Mouse (Mus musculus) liver, embryonic 14.5 days (tissue): ENCODE measurements around the gene Mtln. TPM values are rescaled to one million over a fixed set of nuclear protein-coding genes. Genes with fewer than 3 reads are reported as not detected.

Experiments used
- ATAC-seq: fragments of 200-750 bp; cut with Nextera tagmentation; 2 replicates; pipeline ENCODE4 v1.8.0; 2017; ENCODE audit warnings: moderate number of reproducible peaks, mild to moderate bottlenecking, moderate library complexity; ENCODE audit not compliant: insufficient read depth
- DNase-seq, 3 experiments: peaks; one replicate each; pipeline ENCODE4 v3.0.0-alpha.2; 2012 to 2013; ENCODE audit warnings: low read depth in 3 of 3, low spot score in 3 of 3
- H3K27ac ChIP-seq: fragments of 300-500 bp; sonication (generic); 2 replicates; pipeline ENCODE4 v1.5.1; 2014; ENCODE audit warnings: moderate library complexity, mild to moderate bottlenecking, control low read depth, inconsistent platforms
- H3K27me3 ChIP-seq: fragments of 300-500 bp; sonication (generic); 2 replicates; pipeline ENCODE4 v1.6.1; 2014; ENCODE audit warnings: mild to moderate bottlenecking, low read length, moderate library complexity; ENCODE audit not compliant: control insufficient read depth, insufficient read depth
- H3K36me3 ChIP-seq: fragments of 300-500 bp; sonication (generic); replicated peaks from 2 replicates; pipeline ENCODE4 v1.6.1; 2014; ENCODE audit warnings: low read depth; ENCODE audit not compliant: control insufficient read depth, insufficient read depth
- H3K4me1 ChIP-seq, 2 experiments: fragments of 200-500 bp in 1 of 2; fragments of 300-500 bp in 1 of 2; sonication (generic) in 1 of 2; replicated peaks; 2 replicates each; pipeline ENCODE4 v1.6.1; 2012 to 2014; ENCODE audit warnings: antibody characterized with exemption in 1 of 2, inconsistent platforms in 1 of 2, low read length in 1 of 2; ENCODE audit not compliant: control insufficient read depth in 2 of 2, insufficient read depth in 2 of 2
- H3K4me2 ChIP-seq: fragments of 300-500 bp; sonication (generic); 2 replicates; pipeline ENCODE4 v1.6.1; 2014; ENCODE audit warnings: low read depth, mild to moderate bottlenecking, control low read depth, moderate library complexity
- H3K4me3 ChIP-seq, 2 experiments: fragments of 200-500 bp in 1 of 2; fragments of 300-500 bp in 1 of 2; sonication (generic) in 1 of 2; 2 replicates each; pipeline ENCODE4 v1.5.1; 2012 to 2014; ENCODE audit warnings: low read depth in 2 of 2, low read length in 2 of 2, mild to moderate bottlenecking in 2 of 2, control low read depth in 1 of 2, inconsistent platforms in 1 of 2, moderate library complexity in 1 of 2; ENCODE audit not compliant: insufficient read depth in 1 of 2
- H3K9ac ChIP-seq: fragments of 300-500 bp; sonication (generic); replicated peaks from 2 replicates; pipeline ENCODE4 v1.6.1; 2014; ENCODE audit warnings: mild to moderate bottlenecking, control low read depth, moderate library complexity
- H3K9me3 ChIP-seq: fragments of 300-500 bp; sonication (generic); 2 replicates; pipeline ENCODE4 v1.6.1; 2016; ENCODE audit warnings: low read length, mixed read lengths; ENCODE audit not compliant: control insufficient read depth
- CTCF ChIP-seq: IDR thresholded peaks from 2 replicates; pipeline ENCODE4 v1.5.1; 2016; ENCODE audit warnings: antibody characterized with exemption, low read depth, control low read depth
- EP300 ChIP-seq: IDR thresholded peaks from 2 replicates; pipeline ENCODE4 v1.6.1; 2016; ENCODE audit warnings: antibody characterized with exemption, low read depth
- WGBS: fragments of 180-500 bp; shearing (Covaris S2); extraction: QIAGEN DNeasy Blood & Tissue Kit; methylation state at CpG from one replicate; pipeline ENCODE4 v1.1.7; 2014; ENCODE audit not compliant: insufficient replicate concordance; 5-methylcytosine and 5-hydroxymethylcytosine counted together
- polyA plus RNA-seq, 2 experiments: library from polyadenylated mRNA; depleted of rRNA in 1 of 2; stranded (reverse) in 1 of 2; unstranded in 1 of 2; fragments of >200 nt; fragmentation: Nextera tagmentation in 1 of 2; extraction: Ambion mirVana in 1 of 2; gene quantifications; 2 replicates each; pipeline versions ENCODE4 v1.2.1 to v1.2.3; 2012 to 2014

The Mtln gene
- polyA plus RNA-seq, 2 experiments, result 24.3 to 28.1 TPM

DNA sequence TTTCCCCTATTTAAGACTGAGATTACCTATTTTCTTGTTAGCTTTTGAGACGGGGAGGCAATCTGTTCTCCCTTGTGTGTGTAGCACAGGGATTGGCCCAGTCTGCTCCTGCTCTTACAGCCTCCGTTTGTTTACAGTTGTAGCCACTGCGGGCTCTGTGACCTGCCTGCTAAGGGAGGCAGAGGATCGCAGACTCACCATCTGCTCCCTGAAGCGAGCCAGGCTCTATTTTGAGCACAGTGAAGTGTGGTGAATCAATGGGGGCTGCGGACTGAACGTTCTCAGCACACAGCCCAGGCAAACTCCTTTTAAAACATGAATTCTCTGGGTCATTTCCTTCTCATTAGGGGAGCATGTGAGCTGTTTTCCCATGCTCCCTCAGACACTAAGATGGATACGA lies 35.1 kb downstream of the Mtln start:
- Histone ChIP-seq H3K4me1 (no peaks in the 10 kb centered on the region), H3K4me3 (no peak overlapping the region), H3K9ac (no peak overlapping the region), H3K9me3 (no peaks in the 10 kb centered on the region), H3K4me2 (no peak overlapping the region), H3K27ac (no peak overlapping the region), H3K36me3 (no peaks in the 10 kb centered on the region), H3K27me3 (no peaks in the 10 kb centered on the region)
- DNase-seq, result no peak
- no peak for TF ChIP-seq CTCF
- WGBS, result 45% methylated on average over 8 of the region's 8 CpGs
- no peak for ATAC-seq

DNA sequence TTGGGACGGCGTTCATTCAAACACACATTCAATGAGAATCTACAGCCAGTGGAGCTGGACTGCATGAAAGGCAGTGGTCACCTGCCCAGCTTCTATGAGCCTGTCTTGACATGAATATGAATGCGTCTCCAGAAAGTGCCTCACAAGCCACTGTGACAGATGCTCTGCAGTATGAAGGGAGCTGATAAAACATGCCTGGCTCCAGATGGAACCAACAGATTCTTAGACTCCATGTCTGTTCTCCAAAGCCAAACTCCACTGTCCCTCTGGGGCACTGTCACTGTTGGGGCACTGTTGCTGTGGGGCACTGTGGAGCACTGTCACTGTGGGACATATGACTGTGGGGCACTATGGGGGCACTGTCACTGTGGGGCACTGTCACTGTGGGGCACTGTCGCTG lies 38.2 kb downstream of the Mtln start:
- Histone ChIP-seq H3K9me3 (no peaks in the 10 kb centered on the region), H3K36me3 (no peaks in the 10 kb centered on the region), H3K27ac (no peak overlapping the region), H3K4me3 (no peak overlapping the region), H3K9ac (no peak overlapping the region), H3K27me3 (no peaks in the 10 kb centered on the region), H3K4me1 (no peaks in the 10 kb centered on the region), H3K4me2 (no peak overlapping the region)
- ATAC-seq (no peak), DNase-seq (no peak)
- WGBS, result 72% methylated on average over 4 of the region's 4 CpGs
- TF ChIP-seq EP300 (no peak), CTCF (no peak)

DNA sequence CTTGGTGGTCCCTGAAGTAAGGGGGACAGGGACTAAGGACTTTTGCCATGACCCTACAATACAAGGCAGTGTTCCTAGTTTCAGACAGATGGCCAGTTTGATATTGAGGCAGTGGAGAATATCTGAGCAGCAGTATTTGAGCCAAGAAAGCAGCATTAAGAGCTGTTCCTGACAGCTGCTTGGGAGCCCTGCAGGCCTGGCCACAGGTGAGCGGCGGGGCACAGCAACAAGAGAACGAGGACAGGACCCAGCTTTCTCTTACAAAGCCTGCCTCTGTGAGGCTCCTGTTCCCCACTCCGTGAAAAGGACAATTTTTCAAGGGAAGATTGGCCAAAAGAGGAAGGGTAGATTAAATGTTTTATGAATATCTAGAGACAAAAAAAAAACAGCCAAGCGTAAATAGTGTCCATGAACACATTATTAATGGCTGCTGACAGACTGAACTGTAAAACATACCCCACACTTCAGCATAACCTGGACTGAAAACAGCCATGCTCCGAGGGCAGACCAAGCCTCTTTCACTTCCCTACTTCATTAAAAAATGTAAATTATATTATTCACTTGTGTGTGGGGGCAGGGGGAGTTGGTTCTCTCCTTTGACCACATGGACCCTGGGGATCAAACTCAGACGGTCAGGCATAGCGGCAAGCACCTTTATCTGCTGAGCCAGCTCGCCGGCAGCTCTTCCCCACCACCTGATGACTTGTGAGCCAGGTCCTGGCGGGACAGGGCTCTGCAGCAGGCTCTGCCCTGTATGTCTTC lies 40.3 kb downstream of the Mtln start:
- Histone ChIP-seq H3K36me3 (no peaks in the 10 kb centered on the region), H3K9ac (no peak overlapping the region), H3K4me3 (no peak overlapping the region), H3K9me3 (no peaks in the 10 kb centered on the region), H3K27ac (no peak overlapping the region), H3K4me2 (no peak overlapping the region), H3K4me1 (no peaks in the 10 kb centered on the region), H3K27me3 (no peaks in the 10 kb centered on the region)
- DNase-seq (no peak), ATAC-seq (no peak)
- TF ChIP-seq CTCF (no peak), EP300 (no peak)
- WGBS, result 59% methylated on average over 11 of the region's 11 CpGs

DNA sequence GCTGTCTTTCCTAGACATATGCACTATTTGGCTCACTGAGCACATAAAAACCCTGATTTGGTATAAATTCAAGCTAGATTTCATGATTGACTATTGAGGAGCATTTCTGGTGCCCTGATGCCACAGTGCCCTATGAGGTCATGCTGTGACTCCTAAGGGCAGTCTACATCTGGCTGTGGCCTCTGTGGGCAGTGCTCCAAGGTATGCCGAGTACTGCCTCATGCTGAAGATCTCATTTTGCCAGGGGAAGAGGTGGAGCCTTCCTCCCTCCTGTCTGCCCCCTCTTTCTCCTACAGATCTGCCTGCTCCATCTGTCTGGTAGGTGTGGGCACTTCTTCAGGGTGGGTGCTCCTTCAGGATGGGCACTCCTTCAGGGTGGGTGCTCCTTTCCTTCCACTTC lies 42.9 kb downstream of the Mtln start:
- H3K9me3 ChIP-seq, result no peaks in the 10 kb centered on the region
- H3K4me1 ChIP-seq, result no peaks in the 10 kb centered on the region
- no peak overlapping the region for H3K4me3 ChIP-seq
- no peak overlapping the region for H3K4me2 ChIP-seq
- DNase-seq (no peak), ATAC-seq (no peak)
- TF ChIP-seq CTCF, result no peak
- no peak for TF ChIP-seq EP300
- H3K27me3 ChIP-seq, result no peaks in the 10 kb centered on the region
- H3K9ac ChIP-seq, result no peak overlapping the region
- H3K27ac ChIP-seq, result no peak overlapping the region
- H3K36me3 ChIP-seq, result no peaks in the 10 kb centered on the region
- 33% methylated on average over 1 of the region's 1 CpGs for WGBS

DNA sequence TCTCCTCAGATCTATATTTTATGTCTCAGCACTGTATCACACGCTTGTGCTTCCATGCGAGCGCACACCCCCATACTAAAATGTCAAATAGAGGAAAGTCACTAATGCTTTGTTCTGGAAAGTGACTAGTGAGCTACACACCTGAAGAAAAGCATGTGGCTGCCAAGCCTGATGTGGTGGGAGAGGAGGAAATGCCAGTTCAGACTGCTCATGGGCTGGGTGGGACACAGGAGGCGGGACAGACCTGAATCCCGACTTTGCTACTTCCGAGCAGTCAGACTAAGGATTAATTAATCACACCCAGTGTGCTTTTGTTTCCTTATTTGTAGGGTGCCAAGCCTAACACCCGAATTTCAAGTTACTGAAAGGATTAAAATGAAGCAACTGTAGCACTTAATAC lies 44.0 kb downstream of the Mtln start:
- H3K4me3 ChIP-seq, result no peak overlapping the region
- WGBS, result 58% methylated on average over 7 of the region's 7 CpGs
- TF ChIP-seq CTCF, result no peak
- ATAC-seq, result no peak
- no peak for DNase-seq
- no peaks in the 10 kb centered on the region for H3K4me1 ChIP-seq
- H3K9me3 ChIP-seq, result no peaks in the 10 kb centered on the region
- no peaks in the 10 kb centered on the region for H3K36me3 ChIP-seq
- H3K27ac ChIP-seq, result no peak overlapping the region
- H3K9ac ChIP-seq, result no peak overlapping the region
- H3K27me3 ChIP-seq, result no peaks in the 10 kb centered on the region
- no peak overlapping the region for H3K4me2 ChIP-seq
